Mouse (Mus musculus) adrenal gland, adult 8-10 months (tissue): ENCODE measurements at regions not wholly inside any gene's neighbourhood (a gene's known extent, or its start where the extent isn't known, plus 50 kb on each side); places are given as distances from the start of the nearest gene placed in this dataset.
A peak's percentile ranks its signal among the peaks of the same experiment; 100 is the strongest.

Source experiments
- DNase-seq: peaks from one replicate; pipeline ENCODE4 v3.0.0; 2022

- DNase-seq, result no peak
These were observed 74.8 kb upstream of the Stxbp5l start for GRCm38 (mm10) chr16:37459533-37459890.

GRCm38 (mm10) chr16:37458592-37459532 is 74.1 kb upstream of the Stxbp5l start:
- DNase-seq, result no peak

- DNase-seq, result no peak
These were observed 71.2 kb upstream of the Stxbp5l start for GRCm38 (mm10) chr16:37455971-37456370.

GRCm38 (mm10) chr16:37449846-37450245 is 65.1 kb upstream of the Stxbp5l start:
- DNase-seq, result no peak

DNA sequence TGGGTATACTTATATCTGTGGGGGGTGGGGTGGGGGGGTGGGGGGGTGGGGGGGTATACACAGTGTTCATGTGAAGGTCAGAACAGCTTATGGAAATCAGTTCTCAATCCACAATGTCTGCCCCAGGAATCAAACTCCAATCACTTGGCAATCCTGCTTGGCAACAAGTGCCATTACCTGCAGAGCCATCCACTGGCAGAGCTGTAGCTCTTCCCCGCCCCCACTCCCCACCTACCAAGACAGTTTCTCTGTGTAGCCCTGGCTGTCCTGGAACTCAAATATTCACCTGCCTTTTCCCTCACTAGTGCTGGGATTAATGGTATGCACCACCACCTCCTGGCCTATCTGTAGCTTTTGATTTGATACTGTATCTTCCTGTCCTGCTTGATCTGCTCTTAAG is 61.0 kb upstream of the Stxbp5l start:
- DNase-seq, result no peak

DNA sequence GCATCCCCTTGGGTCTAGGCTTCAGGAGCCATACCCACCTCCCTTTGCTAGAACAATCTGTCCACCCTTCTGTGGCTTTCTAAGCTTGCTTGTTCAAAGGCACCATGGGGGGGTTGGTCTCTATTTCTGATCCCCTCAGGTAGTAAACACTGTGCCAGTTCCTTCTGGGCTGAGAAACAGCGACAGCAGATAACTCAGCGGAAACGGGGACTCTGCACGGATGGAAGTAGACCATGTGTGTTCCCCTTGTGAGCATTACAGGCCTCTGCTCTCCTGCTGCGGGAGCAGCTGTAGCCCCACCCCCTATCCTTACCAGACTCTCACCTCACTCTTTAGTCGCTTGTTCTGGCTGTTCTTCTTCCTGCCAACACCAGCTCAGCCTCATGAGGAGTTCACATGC is 58.2 kb upstream of the Stxbp5l start:
- no peak for DNase-seq

DNA sequence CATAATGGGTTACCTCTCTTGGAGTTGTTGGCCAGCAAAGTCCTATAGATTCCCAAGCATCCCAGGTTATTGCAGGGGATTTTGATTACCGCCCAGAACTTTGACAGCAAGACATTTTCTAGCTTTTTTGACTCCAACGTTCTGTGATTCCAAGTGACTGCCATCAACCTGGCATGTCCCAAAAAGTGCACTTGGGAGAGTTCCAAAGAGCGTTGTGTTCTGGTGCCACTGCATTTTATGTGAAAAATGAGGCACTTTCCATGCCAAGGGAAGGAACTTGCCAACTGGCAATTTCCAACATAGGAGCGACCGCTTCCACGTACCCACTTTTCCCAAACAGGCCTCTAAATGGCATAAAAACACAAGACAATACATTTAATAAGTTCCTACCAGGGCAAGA is 57.7 kb upstream of the Stxbp5l start:
- DNase-seq, result no peak

- peak; percentile 15 for DNase-seq
These were observed 55.9 kb upstream of the Stxbp5l start for GRCm38 (mm10) chr16:37440628-37441164.
